ENCODE assay signal across 10 mouse cellular contexts in the genomic region with DNA sequence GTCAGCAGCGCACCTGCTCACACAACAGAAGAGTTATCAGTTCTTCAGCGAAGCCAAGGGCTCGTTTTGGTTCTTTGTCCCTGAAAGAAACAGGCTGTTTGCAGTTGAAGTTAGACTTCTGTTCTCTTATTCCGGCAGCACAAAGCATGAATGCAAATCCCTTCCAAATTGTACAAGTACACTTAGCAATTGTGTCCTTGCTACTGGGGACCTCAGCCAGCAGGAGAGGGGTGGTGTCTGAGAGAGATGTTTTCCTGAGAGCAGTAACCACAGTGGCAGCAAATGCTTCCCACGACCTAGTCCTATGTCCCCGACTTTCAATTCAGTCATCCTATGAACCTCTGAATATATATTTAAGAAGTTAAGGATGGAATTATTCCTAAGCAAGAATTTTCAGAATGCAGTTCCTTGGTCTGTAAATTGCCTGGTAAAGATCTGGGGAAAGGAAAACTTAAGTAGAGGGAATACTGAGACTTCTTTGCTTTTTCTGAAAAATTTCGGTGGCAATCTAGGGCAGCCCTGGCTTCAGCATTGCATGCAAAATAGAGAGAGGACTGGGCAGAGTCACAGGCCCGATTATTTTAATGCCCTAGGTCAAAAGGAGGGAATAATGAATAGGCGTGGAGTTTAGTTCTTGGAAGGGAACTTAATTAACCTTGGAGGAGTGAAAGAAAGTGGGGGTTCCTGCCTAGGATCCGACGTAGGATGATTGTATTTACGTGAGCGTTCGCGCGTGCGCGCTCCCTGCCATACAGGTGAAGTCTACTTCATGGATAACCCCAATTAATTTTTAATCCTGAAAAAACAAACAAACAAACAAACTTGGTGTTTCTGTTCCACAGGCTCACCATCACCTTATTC. TPM values are rescaled to one million over a fixed set of nuclear protein-coding genes. Genes with fewer than 3 reads are reported as not detected.
DNase-seq lines count a peak whose midpoint lies in the region; ATAC-seq and TF ChIP-seq lines count a peak whose summit lies in the region.
"Had no signal": no experiment of that assay in that cellular context is flagged by ENCODE, and none has a peak within 500 bp of the region (broad histone marks: within the 10 kb centered on the region; RNA-seq: fewer than 3 reads in every experiment).

No protein-coding gene starts in this region.

- peaks cover 10% of the 10 kb centered on the region; the same call in 1 of the 2 replicates for H3K27me3 ChIP-seq in cerebellum, adult 2 months (ENCODE audit: control insufficient read depth, insufficient read depth, low read length)
- peaks cover 81% of the 10 kb centered on the region for H3K27me3 ChIP-seq in stomach, embryonic 15.5 days (replicated peaks)
- peaks cover 49% of the 10 kb centered on the region for H3K27me3 ChIP-seq in stomach, postnatal 0 days (ENCODE audit: control insufficient read depth, insufficient read depth, low read length)
- H3K27me3 ChIP-seq in liver, embryonic 15.5 days: peaks cover 97% of the 10 kb centered on the region

- no peaks in the 10 kb centered on the region for H3K9me3 ChIP-seq in stomach, embryonic 15.5 days
- H3K9me3 ChIP-seq in stomach, postnatal 0 days (ENCODE audit: control insufficient read depth, low read length): no peaks in the 10 kb centered on the region
- H3K9me3 ChIP-seq in liver, embryonic 15.5 days (replicated peaks): no peaks in the 10 kb centered on the region

- no peak for ATAC-seq in stomach, embryonic 15.5 days (ENCODE audit: insufficient read depth, low FRiP score, low read depth)
- no peak for ATAC-seq in stomach, postnatal 0 days (ENCODE audit: low FRiP score, low TSS enrichment)
- ATAC-seq in liver, embryonic 15.5 days (ENCODE audit: insufficient read depth): no peak

- intact Hi-C loops in left cerebral cortex, postnatal 25 days (cut with DNase I): loop anchor here (5.0 to 10.0 kb wide), 4 partner anchors 809 to 1258 kb away; partner anchors contain the start of gene Prdm13

- 0 out of 2 replicates have a peak overlapping the region, but pooled peaks have one; percentile 29 for H3K4me2 ChIP-seq in stomach, embryonic 15.5 days
- H3K4me2 ChIP-seq in stomach, postnatal 0 days (replicated peaks; ENCODE audit: low read depth): no peak overlapping the region
- peak overlapping the region; percentile 29 for H3K4me2 ChIP-seq in liver, embryonic 15.5 days

- no peak for TF ChIP-seq EP300 in stomach, postnatal 0 days (optimal IDR thresholded peaks at IDR 0.05)

- peak in 1 of 2 experiments; percentile 14 for DNase-seq in cerebellum, adult 2 months
- no peak for DNase-seq in cerebellum, postnatal 14 days
- no peak for DNase-seq in stomach, postnatal 0 days (ENCODE audit: low spot score)
- DNase-seq in left cerebral cortex, postnatal 25 days (ENCODE audit: low spot score in 2 of 2): no peak
- DNase-seq in cerebellum, adult 18-20 months: no peak
- no peak for DNase-seq in frontal cortex, postnatal 14 days (ENCODE audit: low spot score in 2 of 2)
- DNase-seq: kidney, postnatal 25 days; thymus, postnatal 25 days had no signal

- H3K4me1 ChIP-seq in cerebellum, adult 2 months (ENCODE audit: control insufficient read depth, insufficient read depth, low read length): no peaks in the 10 kb centered on the region
- peaks cover 20% of the 10 kb centered on the region for H3K4me1 ChIP-seq in stomach, embryonic 15.5 days
- H3K4me1 ChIP-seq in stomach, postnatal 0 days (replicated peaks; ENCODE audit: control insufficient read depth, insufficient read depth): peaks cover 5% of the 10 kb centered on the region; the same call in 1 of the 2 replicates
- peaks cover 6% of the 10 kb centered on the region; the same call in 1 of the 2 replicates for H3K4me1 ChIP-seq in liver, embryonic 15.5 days (replicated peaks)

- TF ChIP-seq POLR2A in cerebellum, adult 2 months (IDR thresholded peaks at IDR 0.05; ENCODE audit: borderline replicate concordance, insufficient read depth, low read length): no peak

- H3K9ac ChIP-seq in stomach, embryonic 15.5 days: no peak overlapping the region
- H3K9ac ChIP-seq in stomach, postnatal 0 days (ENCODE audit: low read length): no peak overlapping the region
- no peak overlapping the region for H3K9ac ChIP-seq in liver, embryonic 15.5 days

- peak overlapping the region; percentile 23 for H3K4me3 ChIP-seq in cerebellum, adult 2 months (replicated peaks; ENCODE audit: insufficient read depth, low read depth, low read length)
- H3K4me3 ChIP-seq in stomach, embryonic 15.5 days (replicated peaks): no peak overlapping the region
- H3K4me3 ChIP-seq in stomach, postnatal 0 days (ENCODE audit: low read depth, low read length): no peak overlapping the region
- H3K4me3 ChIP-seq in liver, embryonic 15.5 days (replicated peaks): no peak overlapping the region

- 26% methylated on average over 18 of the region's 18 CpGs for WGBS in cerebellum, adult 2 months
- WGBS in stomach, embryonic 15.5 days: 2% methylated on average over 18 of the region's 18 CpGs
- WGBS in stomach, postnatal 0 days: 2% methylated on average over 18 of the region's 18 CpGs
- WGBS in liver, embryonic 15.5 days (ENCODE audit: insufficient replicate concordance): 2% methylated on average over 18 of the region's 18 CpGs

- no peaks in the 10 kb centered on the region for H3K36me3 ChIP-seq in stomach, embryonic 15.5 days
- H3K36me3 ChIP-seq in stomach, postnatal 0 days (ENCODE audit: control insufficient read depth, insufficient read depth, low read length): no peaks in the 10 kb centered on the region
- no peaks in the 10 kb centered on the region for H3K36me3 ChIP-seq in liver, embryonic 15.5 days (replicated peaks)

- no peak for TF ChIP-seq CTCF in cerebellum, adult 2 months (IDR thresholded peaks at IDR 0.05; ENCODE audit: borderline replicate concordance, insufficient read depth, low read depth, low read length)
- TF ChIP-seq CTCF in stomach, postnatal 0 days (IDR thresholded peaks at IDR 0.05; ENCODE audit: low read depth): no peak

- no peak overlapping the region for H3K27ac ChIP-seq in cerebellum, adult 2 months (ENCODE audit: insufficient read depth, low read length)
- no peak overlapping the region for H3K27ac ChIP-seq in stomach, embryonic 15.5 days
- no peak overlapping the region for H3K27ac ChIP-seq in stomach, postnatal 0 days (replicated peaks)
- no peak overlapping the region for H3K27ac ChIP-seq in liver, embryonic 15.5 days (replicated peaks)

RNA-seq across cellular contexts. Expression of gene Pou3f2, which starts 6.1 kb away (rescaled TPM):
- 5.8 and 6.9 TPM in 2 replicates for polyA plus RNA-seq in cerebellum, adult 2 months (2012; rRNA removed)
- 0.03 and 0.12 TPM in 2 replicates for polyA plus RNA-seq in stomach, embryonic 15.5 days (2015; fragmentation: Nextera tagmentation; extraction: Ambion mirVana)
- 0.02 TPM in 1 of 2 replicates, not detected in the other for polyA plus RNA-seq in stomach, postnatal 0 days (2015; fragmentation: Nextera tagmentation; extraction: Ambion mirVana)
- 0.01 TPM in 1 of 2 replicates, not detected in the other for polyA plus RNA-seq in liver, embryonic 15.5 days (2015; fragmentation: Nextera tagmentation; extraction: Ambion mirVana)
- total RNA-seq in left cerebral cortex, postnatal 25 days (2021): 10 to 100 TPM; 26.3 to 27.8 TPM
